Mouse (Mus musculus) kidney, postnatal 36 days (tissue): Measurements from ENCODE around the gene G6pc2.
A peak's percentile ranks its signal among the peaks of the same experiment; 100 is the strongest.

ENCODE experiments used
- DNase-seq, 2 experiments: peaks; one replicate each; pipeline ENCODE4 v3.0.0; 2021 to 2022; ENCODE audit warnings: mixed read lengths in 2 of 2

The G6pc2 gene

GRCm38 (mm10) chr2:69210773-69211172, at the start of gene G6pc2:
Gene G6pc2 (plus strand): TSS chr2:69211073.
- no peak for DNase-seq

DNA sequence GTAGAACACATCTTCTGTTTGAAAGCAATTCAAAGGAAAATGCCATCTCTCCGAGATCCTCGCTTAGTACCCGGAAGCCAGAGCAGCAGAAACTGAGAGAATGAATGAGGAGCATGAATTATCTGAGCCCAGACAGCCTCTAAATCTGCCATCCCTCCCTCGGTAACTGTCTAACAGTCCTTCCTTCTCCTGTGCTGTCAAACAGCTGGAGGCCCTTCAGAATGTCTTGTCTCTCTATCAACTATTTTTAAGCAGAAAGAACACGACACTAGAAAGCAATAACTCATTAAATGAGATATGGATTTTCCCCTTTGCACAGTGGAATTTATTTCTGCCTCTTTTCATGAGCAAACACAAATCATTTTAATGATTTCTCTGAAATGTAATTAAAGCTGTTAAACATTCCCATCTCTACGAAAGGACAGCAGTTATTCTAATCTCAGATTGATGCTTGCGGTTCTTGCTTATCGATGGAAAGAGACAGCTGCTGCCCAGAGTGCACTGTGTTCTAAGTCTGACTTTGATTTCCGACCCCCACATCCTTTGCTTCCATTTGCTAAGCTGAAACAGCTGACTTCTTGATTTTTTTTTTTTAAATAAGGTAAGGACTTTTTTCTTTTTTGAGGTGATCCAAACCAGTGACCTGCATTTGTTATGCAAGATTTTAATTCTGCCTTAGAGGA, 40.3 kb upstream of the G6pc2 start:
- DNase-seq: peak in 1 of 2 experiments; percentile 12

GRCm38 (mm10) chr2:69175296-69175695, 35.6 kb upstream of the G6pc2 start:
- no peak for DNase-seq

DNA sequence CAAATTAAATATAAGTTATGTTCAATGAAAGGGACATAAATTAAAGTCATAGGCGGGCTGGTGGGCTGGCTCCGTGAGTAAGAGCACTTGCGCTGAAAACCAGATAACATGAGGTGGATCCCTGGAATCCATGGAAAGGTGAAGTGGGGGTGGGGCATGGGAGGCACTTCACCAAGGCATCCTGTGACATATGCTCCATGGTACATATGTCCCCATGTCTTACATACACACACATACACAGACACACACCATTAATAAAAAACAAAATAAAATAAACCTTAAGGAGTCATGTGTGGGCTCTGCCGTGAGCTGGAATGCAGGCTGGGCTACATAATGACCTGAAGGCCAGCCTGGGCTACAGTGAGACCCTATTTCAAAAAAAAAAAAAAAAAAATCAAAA, 31.2 kb upstream of the G6pc2 start:
- no peak for DNase-seq

DNA sequence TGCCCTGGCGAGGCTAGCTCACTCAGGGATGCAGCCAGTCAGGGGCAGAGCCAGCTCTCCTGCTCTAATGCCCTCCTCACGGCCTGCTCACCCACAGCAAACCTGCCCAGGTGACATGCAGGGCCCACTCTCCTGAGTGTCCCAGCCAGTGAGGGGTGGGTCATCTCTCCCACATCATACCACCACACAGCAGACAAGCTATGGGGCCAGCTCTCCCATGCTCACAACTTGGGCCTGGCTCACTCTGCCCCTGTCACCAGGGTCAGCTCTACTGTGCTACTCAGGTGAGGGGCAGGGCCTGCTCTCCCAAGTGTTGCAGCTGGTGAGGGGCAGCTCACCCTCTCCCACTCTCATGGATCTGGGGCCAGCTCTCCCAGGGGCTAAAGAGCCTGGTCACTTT, 22.9 kb upstream of the G6pc2 start:
- DNase-seq: no peak

GRCm38 (mm10) chr2:69188732-69189131, 22.1 kb upstream of the G6pc2 start:
- no peak for DNase-seq

- no peak for DNase-seq
Measured at GRCm38 (mm10) chr2:69189222-69189621, 21.7 kb upstream of the G6pc2 start.

DNA sequence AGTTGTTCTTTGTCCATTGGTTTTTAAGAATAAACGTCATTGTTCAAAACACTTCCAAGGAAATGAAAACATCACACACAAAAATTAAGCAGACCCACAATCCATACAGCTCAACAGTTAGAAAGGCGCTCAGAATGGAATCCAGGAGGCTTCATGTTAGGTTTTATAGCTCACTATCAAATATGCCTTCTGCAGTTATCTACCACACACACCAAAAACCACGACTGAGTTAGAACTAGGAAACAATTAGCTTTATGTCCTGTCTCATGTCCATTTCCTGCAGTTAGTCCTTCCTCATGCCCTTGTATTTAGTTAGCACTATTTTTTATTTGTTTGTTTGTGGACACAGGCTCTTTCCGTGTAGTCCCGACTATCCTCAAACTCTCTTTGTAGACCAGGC, 19.8 kb upstream of the G6pc2 start:
- DNase-seq: no peak

DNA sequence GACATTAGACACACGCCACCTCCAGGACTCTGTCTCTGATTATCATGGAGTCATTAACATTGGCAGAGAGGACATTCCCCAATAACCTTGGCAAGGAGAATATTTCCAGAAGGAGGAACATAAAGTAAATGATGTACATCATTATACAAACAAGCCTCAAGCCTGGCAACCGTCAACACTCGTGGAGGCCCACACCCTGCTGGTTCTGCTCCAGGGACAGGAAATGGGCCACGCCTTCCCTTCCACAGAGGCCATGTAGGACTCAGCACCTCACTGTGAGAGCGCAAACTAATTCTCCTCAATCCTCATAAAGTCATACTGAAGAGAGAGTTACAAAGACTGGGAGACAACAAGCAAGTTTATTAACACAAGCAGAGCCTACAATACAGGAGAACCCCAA, 17.3 kb upstream of the G6pc2 start:
- DNase-seq: no peak

- DNase-seq: peak; percentile 35 to 72
Measured at GRCm38 (mm10) chr2:69205185-69205584, 5.7 kb upstream of the G6pc2 start.

DNA sequence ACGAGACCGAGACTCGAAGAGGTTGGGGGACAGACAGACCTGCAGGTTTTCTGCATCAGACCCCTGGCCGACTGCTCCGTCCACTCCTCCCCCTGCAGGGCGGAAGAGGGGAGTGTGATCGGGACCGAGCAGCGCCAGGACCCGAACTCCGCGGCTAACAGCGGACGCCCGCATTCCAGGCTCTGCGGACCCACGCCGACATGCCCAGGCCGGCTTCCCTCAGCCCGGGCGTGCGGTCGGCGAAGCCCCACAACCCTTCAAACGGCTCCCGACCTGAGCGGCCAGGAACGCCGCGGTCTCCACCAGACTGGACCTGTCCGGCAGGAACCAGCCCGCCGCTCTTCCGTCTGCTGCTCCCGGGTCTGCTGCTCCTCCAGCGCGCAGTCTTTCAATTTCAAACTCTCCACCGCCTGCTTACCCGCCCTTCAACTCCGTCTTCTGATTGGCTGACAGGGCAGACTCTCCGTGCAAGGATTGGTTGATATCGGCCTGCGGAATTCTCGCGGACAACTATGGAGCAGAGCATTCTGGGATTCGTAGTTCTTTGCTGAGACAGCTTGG, 5.0 kb upstream of the G6pc2 start, which contains the start of gene Spc25:
Spc25 (minus strand) TSS at position 404 of the 561 bp plus-strand sequence.
- peak; percentile 92 to 98 for DNase-seq

- DNase-seq: peak in 1 of 2 experiments; percentile 25
Measured at GRCm38 (mm10) chr2:69206523-69206922, 4.3 kb upstream of the G6pc2 start.

DNA sequence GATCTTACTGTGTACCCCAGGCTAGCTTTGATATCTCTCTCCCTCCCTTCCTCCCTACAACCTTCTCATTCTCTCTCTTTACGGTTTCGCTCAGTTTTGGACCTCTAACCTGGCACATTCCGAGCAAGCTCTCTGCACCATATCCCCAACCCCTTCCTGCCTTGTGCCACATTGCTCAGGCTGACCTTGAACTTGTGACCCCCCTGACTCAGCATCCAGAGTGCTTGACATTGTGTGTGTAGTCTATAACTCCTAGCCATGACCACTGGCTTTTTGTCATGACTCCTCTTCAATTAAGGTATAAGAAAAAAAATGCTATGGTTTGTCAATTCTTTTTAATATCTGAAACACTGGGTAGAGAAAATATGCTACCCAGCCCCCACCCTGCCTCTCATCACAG, 1.2 kb upstream of the G6pc2 start:
- no peak for DNase-seq

DNA sequence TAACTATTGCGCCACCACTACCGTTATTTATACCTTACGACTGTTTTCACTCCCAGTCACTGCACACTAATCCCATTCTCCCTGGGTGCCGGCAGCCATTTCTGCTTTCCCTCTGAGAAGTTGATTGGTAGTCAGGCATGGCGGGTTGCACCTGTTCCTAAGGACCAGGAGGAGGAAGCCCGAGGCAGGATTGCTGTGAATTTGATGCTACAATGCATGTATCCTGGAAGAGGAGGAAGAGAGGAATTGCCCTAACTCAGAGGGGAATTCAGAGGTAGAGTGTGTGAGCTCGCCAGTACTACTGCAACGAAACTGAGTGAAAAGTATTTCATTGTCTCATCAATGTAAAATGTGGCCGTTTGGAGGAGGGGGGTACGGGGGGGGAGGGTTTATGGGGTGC, 1.8 kb downstream of the G6pc2 start:
- no peak for DNase-seq

DNA sequence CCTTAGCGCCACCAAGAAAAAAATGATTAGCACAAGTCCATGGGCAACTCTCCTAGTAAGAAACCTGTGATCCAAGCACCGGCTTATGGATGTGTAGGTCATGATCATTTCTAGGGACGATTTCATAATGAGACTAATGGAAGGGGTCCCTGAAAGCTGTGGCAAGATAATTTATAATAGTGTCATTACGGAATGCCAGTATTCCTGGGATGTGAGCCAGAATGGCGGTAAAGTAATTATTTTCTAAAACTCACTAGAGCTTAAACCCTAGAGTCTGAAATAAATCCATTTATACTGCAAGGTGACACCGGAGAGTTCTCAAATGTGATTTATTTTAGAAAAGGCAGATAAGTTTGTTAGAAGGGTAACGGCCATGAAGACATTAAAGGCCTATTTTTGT, 4.4 kb downstream of the G6pc2 start:
- DNase-seq: no peak

DNA sequence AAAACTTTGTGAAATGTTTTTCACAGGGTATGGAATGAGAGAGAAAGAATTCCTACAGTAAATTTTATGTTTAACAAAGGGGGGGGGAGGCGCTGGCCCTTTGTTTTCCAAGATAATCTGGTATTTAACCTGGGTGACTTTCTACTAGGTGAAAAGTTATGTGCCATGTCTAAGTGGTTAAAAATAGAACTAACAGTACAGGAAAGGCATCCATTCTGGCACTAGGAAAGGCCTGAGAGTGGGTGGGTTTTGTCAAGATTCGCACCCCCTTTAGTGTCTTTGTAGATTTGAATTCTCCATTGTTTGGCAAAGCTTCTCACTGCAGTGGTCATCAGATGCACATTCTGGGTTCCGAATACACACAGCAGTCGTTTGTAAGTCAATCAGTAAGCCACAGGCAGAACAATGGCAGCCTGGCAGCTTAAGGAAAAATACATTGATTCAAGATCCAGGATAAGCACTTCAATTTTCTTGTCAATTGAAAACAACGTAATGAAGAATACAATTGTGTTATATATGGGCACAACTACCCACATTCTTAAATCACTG, 11.1 kb downstream of the G6pc2 start:
- DNase-seq: no peak

GRCm38 (mm10) chr2:69222815-69223214, 11.9 kb downstream of the G6pc2 start:
- no peak for DNase-seq

GRCm38 (mm10) chr2:69224724-69225123, 13.9 kb downstream of the G6pc2 start:
- no peak for DNase-seq

GRCm38 (mm10) chr2:69226876-69227275, 16.0 kb downstream of the G6pc2 start:
- no peak for DNase-seq

DNA sequence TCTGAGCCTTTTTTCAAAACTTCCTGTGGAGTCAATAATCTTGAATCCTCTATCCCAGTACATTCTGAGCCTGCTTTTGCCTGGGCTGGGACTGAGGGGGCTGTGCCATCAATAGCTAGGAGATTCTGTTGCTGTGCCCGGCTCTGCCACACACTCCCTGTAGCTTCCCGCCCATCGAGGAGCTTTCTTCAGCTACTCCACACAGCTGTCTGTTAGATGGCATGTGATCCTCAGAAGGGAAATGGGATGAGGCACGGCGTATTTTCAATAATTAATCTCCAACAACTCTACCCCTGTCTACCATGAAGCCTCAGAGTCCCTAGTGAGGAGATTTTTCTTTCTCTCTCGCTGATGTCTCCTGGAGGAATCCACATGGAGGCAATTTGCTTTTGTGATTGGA, 17.8 kb downstream of the G6pc2 start:
- no peak for DNase-seq

- no peak for DNase-seq
Measured at GRCm38 (mm10) chr2:69230137-69230536, 19.3 kb downstream of the G6pc2 start.

- DNase-seq: no peak
Measured at GRCm38 (mm10) chr2:69232101-69232500, 21.2 kb downstream of the G6pc2 start.

- no peak for DNase-seq
Measured at GRCm38 (mm10) chr2:69234976-69235678, 24.3 kb downstream of the G6pc2 start.

DNA sequence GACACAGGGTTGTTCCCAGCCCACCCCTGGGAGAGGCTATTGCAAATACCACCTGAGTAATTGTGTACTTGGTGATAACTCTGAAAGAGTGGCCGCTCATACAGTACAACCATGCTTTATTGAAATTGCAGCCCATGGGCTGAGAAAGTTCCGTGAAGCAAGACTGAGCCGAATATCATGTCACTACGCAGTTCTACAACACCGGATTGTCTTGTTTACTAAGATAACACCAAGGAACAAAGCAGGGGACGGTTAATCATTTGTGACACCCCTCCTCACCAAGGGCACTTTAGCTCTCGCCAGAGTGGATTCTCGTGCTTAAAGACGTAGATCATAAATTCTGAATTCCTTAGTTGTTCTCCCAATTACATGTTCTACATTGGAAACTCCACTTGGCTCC, 28.4 kb downstream of the G6pc2 start:
- peak; percentile 4 to 21 for DNase-seq
